ENCODE assay signal across 11 mouse cellular contexts in genomic region chr19:14777709-14778108, GRCm38 (mm10).
DNase-seq lines count a peak whose midpoint lies in the region; ATAC-seq lines count a peak whose summit lies in the region.
"Had no signal": no experiment of that assay in that cellular context is flagged by ENCODE, and none has a peak within 500 bp of the region (broad histone marks: within the 10 kb centered on the region; RNA-seq: fewer than 3 reads in every experiment).

No protein-coding gene starts in this region.

- no peak overlapping the region for H3K4me3 ChIP-seq in heart, embryonic 14.5 days (ENCODE audit: control insufficient read depth in 1 of 2, insufficient read depth in 1 of 2, low read depth in 1 of 2, low read length in 2 of 2)
- no peak overlapping the region for H3K4me3 ChIP-seq in embryonic facial prominence, embryonic 12.5 days
- H3K4me3 ChIP-seq in hindbrain, embryonic 10.5 days = peak overlapping the region; percentile 25
- no peak overlapping the region for H3K4me3 ChIP-seq in midbrain, embryonic 13.5 days (replicated peaks)

- no peak overlapping the region for H3K27ac ChIP-seq in heart, embryonic 14.5 days (replicated peaks in 1 of 2; ENCODE audit: control insufficient read depth in 1 of 2, insufficient read depth in 1 of 2, low read depth in 2 of 2, low read length in 2 of 2)
- no peak overlapping the region for H3K27ac ChIP-seq in embryonic facial prominence, embryonic 12.5 days
- no peak overlapping the region for H3K27ac ChIP-seq in hindbrain, embryonic 10.5 days
- H3K27ac ChIP-seq in midbrain, embryonic 13.5 days = peak overlapping the region; percentile 56
- H3K27ac ChIP-seq: liver, embryonic 14.5 days had no signal

- no peaks in the 10 kb centered on the region for H3K36me3 ChIP-seq in heart, embryonic 14.5 days (ENCODE audit: control insufficient read depth, insufficient read depth, low read length)
- no peaks in the 10 kb centered on the region for H3K36me3 ChIP-seq in embryonic facial prominence, embryonic 12.5 days
- no peaks in the 10 kb centered on the region for H3K36me3 ChIP-seq in hindbrain, embryonic 10.5 days
- no peaks in the 10 kb centered on the region for H3K36me3 ChIP-seq in midbrain, embryonic 13.5 days

- no peak overlapping the region for H3K9ac ChIP-seq in heart, embryonic 14.5 days (ENCODE audit: low read length)
- no peak overlapping the region for H3K9ac ChIP-seq in embryonic facial prominence, embryonic 12.5 days
- H3K9ac ChIP-seq in midbrain, embryonic 13.5 days (replicated peaks) = no peak overlapping the region
- H3K9ac ChIP-seq: liver, embryonic 14.5 days had no signal

- H3K4me2 ChIP-seq in heart, embryonic 14.5 days (ENCODE audit: low read length) = peak overlapping the region; percentile 23; the same call in 1 of the 2 replicates
- H3K4me2 ChIP-seq in embryonic facial prominence, embryonic 12.5 days (replicated peaks) = peak overlapping the region; percentile 23; the same call in 1 of the 2 replicates
- H3K4me2 ChIP-seq in midbrain, embryonic 13.5 days (replicated peaks) = peak overlapping the region; percentile 48

- intact Hi-C loops in heart, postnatal 14 days (cut with DNase I) = no loop called here
- intact Hi-C loops in left cerebral cortex, postnatal 4 days (cut with DNase I) = no loop called here

- H3K9me3 ChIP-seq in heart, embryonic 14.5 days (ENCODE audit: control insufficient read depth, low read length) = no peaks in the 10 kb centered on the region
- H3K9me3 ChIP-seq in embryonic facial prominence, embryonic 12.5 days = no peaks in the 10 kb centered on the region
- peaks cover 6% of the 10 kb centered on the region; the same call in 1 of the 2 replicates for H3K9me3 ChIP-seq in hindbrain, embryonic 10.5 days
- H3K9me3 ChIP-seq in midbrain, embryonic 13.5 days = no peaks in the 10 kb centered on the region

- ATAC-seq in heart, embryonic 14.5 days (ENCODE audit: insufficient number of reproducible peaks, insufficient read depth, low FRiP score, low read depth) = no peak
- no peak for ATAC-seq in embryonic facial prominence, embryonic 12.5 days (ENCODE audit: insufficient number of reproducible peaks, insufficient read depth, low FRiP score, low TSS enrichment)
- ATAC-seq in midbrain, embryonic 13.5 days = peak; percentile 69

- DNase-seq in heart, postnatal 14 days = no peak
- DNase-seq in hindbrain, embryonic 10.5 days (ENCODE audit: low spot score) = no peak
- no peak for DNase-seq in left cerebral cortex, postnatal 4 days
- DNase-seq in frontal cortex, postnatal 10 days (ENCODE audit: low spot score in 2 of 2) = no peak
- no peak for DNase-seq in heart, adult 9 months (ENCODE audit: low spot score in 2 of 2)
- DNase-seq: kidney, adult 2 months; thymus, adult 18-20 months had no signal

- WGBS in heart, embryonic 14.5 days = 41% methylated on average over 7 of the region's 7 CpGs
- WGBS in embryonic facial prominence, embryonic 12.5 days = 31% methylated on average over 7 of the region's 7 CpGs
- 25% methylated on average over 7 of the region's 7 CpGs for WGBS in hindbrain, embryonic 10.5 days
- WGBS in midbrain, embryonic 13.5 days = 34% methylated on average over 7 of the region's 7 CpGs

- H3K27me3 ChIP-seq in heart, embryonic 14.5 days (ENCODE audit: control insufficient read depth, insufficient read depth, low read length) = 0 out of 2 replicates have a peak, but pooled peaks cover 13% of the 10 kb centered on the region
- no peaks in the 10 kb centered on the region for H3K27me3 ChIP-seq in embryonic facial prominence, embryonic 12.5 days
- peaks cover 6% of the 10 kb centered on the region for H3K27me3 ChIP-seq in hindbrain, embryonic 10.5 days (ENCODE audit: insufficient read depth, poor library complexity, severe bottlenecking)
- H3K27me3 ChIP-seq in midbrain, embryonic 13.5 days = 0 out of 2 replicates have a peak, but pooled peaks cover 7% of the 10 kb centered on the region

- 0 out of 4 replicates have a peak, but pooled peaks cover 0 to under 1% of the 10 kb centered on the region in 2 experiments for H3K4me1 ChIP-seq in heart, embryonic 14.5 days (ENCODE audit: control insufficient read depth in 2 of 2, insufficient read depth in 2 of 2, low read length in 2 of 2)
- no peaks in the 10 kb centered on the region for H3K4me1 ChIP-seq in embryonic facial prominence, embryonic 12.5 days
- H3K4me1 ChIP-seq in hindbrain, embryonic 10.5 days (replicated peaks) = peaks cover 24% of the 10 kb centered on the region
- peaks cover 11% of the 10 kb centered on the region; the same call in 1 of the 2 replicates for H3K4me1 ChIP-seq in midbrain, embryonic 13.5 days (replicated peaks)
